Mouse (Mus musculus): ENCODE data around the gene Cgnl1. TPM values are rescaled to one million over a fixed set of nuclear protein-coding genes. Genes with fewer than 3 reads are reported as not detected.
A peak's percentile ranks its signal among the peaks of the same experiment; 100 is the strongest.

Gene Cgnl1
- total and polyA plus RNA-seq, 3 experiments, result 0.03 TPM; not detected in 2

DNA sequence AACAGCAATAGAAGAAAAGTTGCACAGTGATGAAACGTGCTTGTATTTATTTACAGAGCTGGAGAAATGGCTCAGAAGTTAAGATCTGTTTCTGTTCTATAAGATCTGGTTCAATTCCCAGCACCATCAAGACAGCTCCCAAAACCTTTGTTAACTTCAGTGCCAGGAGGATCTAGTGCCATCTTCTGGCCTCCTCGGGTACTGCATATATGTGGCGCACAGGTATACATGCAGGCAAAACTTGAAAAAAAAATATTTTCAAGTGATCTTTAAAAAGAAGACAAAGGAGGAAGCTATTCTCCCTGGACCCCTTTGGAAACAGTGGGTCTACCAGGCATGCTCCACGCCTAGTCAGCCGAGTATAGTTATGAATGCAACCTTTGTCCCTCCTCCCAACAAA, 936 bp upstream of the Cgnl1 start:
- H3K9me3 ChIP-seq (replicated peaks; ENCODE audit: low read length), result peaks cover 15% of the 10 kb centered on the region
- peaks cover 0 to 11% of the 10 kb centered on the region in 2 experiments; a peak in 2 of 4 replicates for H3K4me1 ChIP-seq (ENCODE audit: control insufficient read depth in 1 of 2, insufficient read depth in 2 of 2)
- H3K4me3 ChIP-seq (replicated peaks in 1 of 3; ENCODE audit: low read depth in 2 of 3, low read length in 2 of 3, poor library complexity in 1 of 3), result no peak overlapping the region
- DNase-seq (ENCODE audit: extremely low read depth), result peak; percentile 31
- dilution Hi-C loops (cut with MboI; ENCODE audit: extremely low pct_ligation_motif_present, extremely low pct_unique_long_range_greater_than_20kb, low sequenced_read_pairs), result no loop called here
- no peak overlapping the region for H3K9ac ChIP-seq (ENCODE audit: insufficient read depth, low read depth)
- no peak overlapping the region for H3K4me2 ChIP-seq (ENCODE audit: insufficient read depth, low read depth, poor library complexity, severe bottlenecking)
- in situ Hi-C loops (cut with MboI; ENCODE audit: low pct_ligation_motif_present, low pct_unique_long_range_greater_than_20kb, low sequenced_read_pairs), result no loop called here
- no peaks in the 10 kb centered on the region for H3K36me3 ChIP-seq (replicated peaks in 1 of 2; ENCODE audit: control insufficient read depth in 1 of 2, insufficient read depth in 1 of 2, low read length in 1 of 2)
- no peaks in the 10 kb centered on the region for H3K79me2 ChIP-seq (replicated peaks; ENCODE audit: control insufficient read depth, extremely low read depth, insufficient read depth, poor library complexity, severe bottlenecking)
- no peak for TF ChIP-seq UBTF (IDR thresholded peaks at IDR 0.05; ENCODE audit: low read depth, low read length)
- TF ChIP-seq CHD1 (IDR thresholded peaks at IDR 0.05; ENCODE audit: low read depth, low read length), result no peak
- no peak for TF ChIP-seq NELFE (IDR thresholded peaks at IDR 0.05; ENCODE audit: low read depth, low read length)
- no peak for TF ChIP-seq JUN (IDR thresholded peaks at IDR 0.05; ENCODE audit: insufficient read depth, low read depth, low read length)
- peak; percentile 54 for TF ChIP-seq SMC3 (IDR thresholded peaks at IDR 0.05; ENCODE audit: low read depth, low read length)
- TF ChIP-seq RAD21 (IDR thresholded peaks at IDR 0.05; ENCODE audit: low read depth, low read length), result peak; percentile 42
- TF ChIP-seq USF1 (IDR thresholded peaks at IDR 0.05; ENCODE audit: low read depth, low read length), result no peak
- no peak for TF ChIP-seq MYC (IDR thresholded peaks at IDR 0.05; ENCODE audit: low read depth, low read length)
- TF ChIP-seq MAFK (IDR thresholded peaks at IDR 0.05; ENCODE audit: insufficient replicate concordance, low read length), result no peak
- no peak for TF ChIP-seq ZMIZ1 (IDR thresholded peaks at IDR 0.05; ENCODE audit: low read depth, low read length)
- TF ChIP-seq BHLHE40 (IDR thresholded peaks at IDR 0.05; ENCODE audit: low read depth, low read length), result no peak
- TF ChIP-seq CTCF (conservative IDR thresholded peaks at IDR 0.05 in 1 of 2, IDR thresholded peaks at IDR 0.05 in 1 of 2; ENCODE audit: low read depth in 2 of 2, low read length in 2 of 2), result peak; percentile 13 to 67; a peak in 3 of 4 replicates
- no peak for TF ChIP-seq ELF1 (IDR thresholded peaks at IDR 0.05; ENCODE audit: low read depth, low read length)
- TF ChIP-seq HCFC1 (IDR thresholded peaks at IDR 0.05; ENCODE audit: low read depth, low read length), result no peak
- no peak for TF ChIP-seq NRF1 (IDR thresholded peaks at IDR 0.05; ENCODE audit: low read depth, low read length)
- no peak for TF ChIP-seq MXI1 (IDR thresholded peaks at IDR 0.05; ENCODE audit: low read depth, low read length)
- TF ChIP-seq KAT2A (IDR thresholded peaks at IDR 0.05; ENCODE audit: insufficient replicate concordance, low read length), result no peak
- no peak for TF ChIP-seq CHD2 (IDR thresholded peaks at IDR 0.05; ENCODE audit: low read length)
- no peak for TF ChIP-seq RCOR1 (conservative IDR thresholded peaks at IDR 0.05; ENCODE audit: low read depth, low read length)
- no peak for TF ChIP-seq MAX (IDR thresholded peaks at IDR 0.05; ENCODE audit: low read length)
- no peak for TF ChIP-seq PAX5 (IDR thresholded peaks at IDR 0.05; ENCODE audit: low read length)
- no peak for TF ChIP-seq POLR2AphosphoS2 (IDR thresholded peaks at IDR 0.05; ENCODE audit: low read depth, low read length)
- H3K27ac ChIP-seq (ENCODE audit: insufficient read depth, low read depth), result no peak overlapping the region
- no peaks in the 10 kb centered on the region for H3K27me3 ChIP-seq (replicated peaks)

DNA sequence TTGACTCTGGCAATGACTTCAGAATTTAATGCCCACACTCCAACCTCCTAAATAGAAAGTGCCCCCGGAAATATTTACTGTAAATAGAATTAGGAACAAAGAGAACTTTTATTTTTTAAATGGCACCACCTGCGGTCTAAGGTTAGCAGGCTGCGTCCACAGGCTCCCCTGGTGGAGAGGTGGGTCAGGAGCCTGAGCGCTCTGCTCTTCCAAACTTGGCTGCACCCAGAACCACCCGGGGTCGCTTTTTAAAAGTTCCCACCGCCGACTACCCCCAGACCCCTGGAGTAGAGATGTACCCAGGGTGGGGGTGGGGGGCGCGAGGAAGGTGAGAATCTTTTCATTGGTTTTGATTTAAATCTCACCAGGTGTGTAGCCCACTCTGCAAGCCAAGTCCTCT, 918 bp downstream of the Cgnl1 start:
- DNase-seq (ENCODE audit: extremely low read depth), result no peak
- Histone ChIP-seq H3K27ac (ENCODE audit: insufficient read depth, low read depth) (no peak overlapping the region), H3K4me2 (ENCODE audit: insufficient read depth, low read depth, poor library complexity, severe bottlenecking) (no peak overlapping the region), H3K4me3 (replicated peaks in 1 of 3; ENCODE audit: low read depth in 2 of 3, low read length in 2 of 3, poor library complexity in 1 of 3) (no peak overlapping the region), H3K36me3 (replicated peaks in 1 of 2; ENCODE audit: control insufficient read depth in 1 of 2, insufficient read depth in 1 of 2, low read length in 1 of 2) (no peaks in the 10 kb centered on the region), H3K9me3 (replicated peaks; ENCODE audit: low read length) (peaks cover 8% of the 10 kb centered on the region), H3K9ac (ENCODE audit: insufficient read depth, low read depth) (no peak overlapping the region), H3K27me3 (replicated peaks) (no peaks in the 10 kb centered on the region), H3K4me1 (ENCODE audit: control insufficient read depth in 1 of 2, insufficient read depth in 2 of 2) (peaks cover 0 to 11% of the 10 kb centered on the region in 2 experiments; a peak in 2 of 4 replicates), H3K79me2 (replicated peaks; ENCODE audit: control insufficient read depth, extremely low read depth, insufficient read depth, poor library complexity, severe bottlenecking) (no peaks in the 10 kb centered on the region)
- dilution Hi-C loops (cut with MboI; ENCODE audit: extremely low pct_ligation_motif_present, extremely low pct_unique_long_range_greater_than_20kb, low sequenced_read_pairs) (no loop called here), in situ Hi-C loops (cut with MboI; ENCODE audit: low pct_ligation_motif_present, low pct_unique_long_range_greater_than_20kb, low sequenced_read_pairs) (no loop called here)
- no peak for TF ChIP-seq ETS1 (conservative IDR thresholded peaks at IDR 0.05; ENCODE audit: low read depth, low read length)
- TF ChIP-seq EP300 (IDR thresholded peaks at IDR 0.05; ENCODE audit: low read length), result no peak
- TF ChIP-seq USF1 (IDR thresholded peaks at IDR 0.05; ENCODE audit: low read depth, low read length), result no peak
- TF ChIP-seq ZMIZ1 (IDR thresholded peaks at IDR 0.05; ENCODE audit: low read depth, low read length), result no peak
- TF ChIP-seq E2F4 (IDR thresholded peaks at IDR 0.05; ENCODE audit: insufficient replicate concordance, low read depth, low read length), result no peak
- TF ChIP-seq CHD1 (IDR thresholded peaks at IDR 0.05; ENCODE audit: low read depth, low read length), result no peak
- TF ChIP-seq MAZ (IDR thresholded peaks at IDR 0.05; ENCODE audit: low read depth, low read length), result no peak
- TF ChIP-seq ELF1 (IDR thresholded peaks at IDR 0.05; ENCODE audit: low read depth, low read length), result no peak
- TF ChIP-seq MEF2A (IDR thresholded peaks at IDR 0.05; ENCODE audit: borderline replicate concordance, low read depth, low read length), result no peak
- no peak for TF ChIP-seq NRF1 (IDR thresholded peaks at IDR 0.05; ENCODE audit: low read depth, low read length)
- no peak for TF ChIP-seq ZC3H11A (IDR thresholded peaks at IDR 0.05; ENCODE audit: low read depth, low read length)
- no peak for TF ChIP-seq TBP (conservative IDR thresholded peaks at IDR 0.05; ENCODE audit: low read depth, low read length)
- TF ChIP-seq SMC3 (IDR thresholded peaks at IDR 0.05; ENCODE audit: low read depth, low read length), result no peak
- no peak for TF ChIP-seq MAX (IDR thresholded peaks at IDR 0.05; ENCODE audit: low read length)
- no peak for TF ChIP-seq BHLHE40 (IDR thresholded peaks at IDR 0.05; ENCODE audit: low read depth, low read length)
- TF ChIP-seq MYC (IDR thresholded peaks at IDR 0.05; ENCODE audit: low read depth, low read length), result no peak
- no peak for TF ChIP-seq GABPA (IDR thresholded peaks at IDR 0.05; ENCODE audit: insufficient replicate concordance, low read depth, low read length)
- TF ChIP-seq CHD2 (IDR thresholded peaks at IDR 0.05; ENCODE audit: low read length), result no peak
- no peak for TF ChIP-seq UBTF (IDR thresholded peaks at IDR 0.05; ENCODE audit: low read depth, low read length)
